Mouse (Mus musculus) forebrain, embryonic 10.5 days (tissue): ENCODE results near the gene Ptges. TPM values are rescaled to one million over a fixed set of nuclear protein-coding genes. Genes with fewer than 3 reads are reported as not detected.

ENCODE experiments used
- DNase-seq: peaks from one replicate; pipeline ENCODE4 v3.0.0-alpha.2; 2017; ENCODE audit warnings: low spot score; ENCODE audit errors: extremely low spot score
- H3K27ac ChIP-seq: fragments of 300-500 bp; sonication (generic); 2 replicates; pipeline ENCODE4 v1.5.1; 2016; ENCODE audit warnings: mild to moderate bottlenecking
- H3K27me3 ChIP-seq: fragments of 300-500 bp; sonication (generic); 2 replicates; pipeline ENCODE4 v1.6.1; 2016; ENCODE audit warnings: mild to moderate bottlenecking; ENCODE audit not compliant: poor library complexity, severe bottlenecking
- H3K36me3 ChIP-seq: fragments of 300-500 bp; sonication (generic); replicated peaks from 2 replicates; pipeline ENCODE4 v1.6.1; 2016; ENCODE audit warnings: mild to moderate bottlenecking, moderate library complexity
- H3K4me1 ChIP-seq: fragments of 300-500 bp; sonication (generic); 2 replicates; pipeline ENCODE4 v1.6.1; 2016
- H3K4me3 ChIP-seq: fragments of 300-500 bp; sonication (generic); 2 replicates; pipeline ENCODE4 v1.5.1; 2016; ENCODE audit warnings: mild to moderate bottlenecking, moderate library complexity
- H3K9me3 ChIP-seq: fragments of 300-500 bp; sonication (generic); 2 replicates; pipeline ENCODE4 v1.6.1; 2016; ENCODE audit warnings: mild to moderate bottlenecking, moderate library complexity
- WGBS: fragments of 180-500 bp; shearing (Covaris S2); methylation state at CpG from one replicate; pipeline ENCODE4 v1.1.7; 2016; 5-methylcytosine and 5-hydroxymethylcytosine counted together
- polyA plus RNA-seq: library from polyadenylated mRNA; unstranded; fragments of >200 nt; fragmentation: Nextera tagmentation; extraction: Ambion mirVana; gene quantifications from 2 replicates; pipeline ENCODE4 v1.2.1, GENCODE M21; 2016

The Ptges gene
- polyA plus RNA-seq, 1 experiment from 2014 or later = 5.1 TPM

- Histone ChIP-seq H3K9me3 (no peaks in the 10 kb centered on the region), H3K4me1 (peaks cover 25% of the 10 kb centered on the region), H3K27me3 (no peaks in the 10 kb centered on the region), H3K36me3 (peaks cover 33% of the 10 kb centered on the region), H3K4me3 (no peak overlapping the region), H3K27ac (no peak overlapping the region)
- DNase-seq = no peak
- WGBS = 94% methylated on average over 15 of the region's 15 CpGs
Measured at GRCm38 (mm10) chr2:30879481-30879880, 50.2 kb downstream of the Ptges start.

- peaks cover 24% of the 10 kb centered on the region for H3K36me3 ChIP-seq
- H3K4me3 ChIP-seq = no peak overlapping the region
- H3K27me3 ChIP-seq = no peaks in the 10 kb centered on the region
- 48% methylated on average over 11 of the region's 11 CpGs for WGBS
- peaks cover 53% of the 10 kb centered on the region for H3K4me1 ChIP-seq
- DNase-seq = no peak
- H3K9me3 ChIP-seq = no peaks in the 10 kb centered on the region
- H3K27ac ChIP-seq = peak overlapping the region; percentile 57
Measured at GRCm38 (mm10) chr2:30875621-30876432, 53.8 kb downstream of the Ptges start.

GRCm38 (mm10) chr2:30875096-30875495 is 54.6 kb downstream of the Ptges start:
- Histone ChIP-seq H3K36me3 (peaks cover 17% of the 10 kb centered on the region; the same call in 1 of the 2 replicates), H3K4me1 (peaks cover 58% of the 10 kb centered on the region), H3K4me3 (no peak overlapping the region), H3K27me3 (no peaks in the 10 kb centered on the region), H3K9me3 (no peaks in the 10 kb centered on the region), H3K27ac (peak overlapping the region; percentile 57)
- no peak for DNase-seq
- 77% methylated on average over 7 of the region's 7 CpGs for WGBS

- H3K27ac ChIP-seq = peak overlapping the region; percentile 57; the same call in 1 of the 2 replicates
- 45% methylated on average over 10 of the region's 10 CpGs for WGBS
Measured at GRCm38 (mm10) chr2:30874445-30874844, 55.2 kb downstream of the Ptges start.

GRCm38 (mm10) chr2:30872669-30873068 is 57.0 kb downstream of the Ptges start:
- peak overlapping the region; percentile 69 for H3K27ac ChIP-seq
- no peak for DNase-seq
- H3K9me3 ChIP-seq = no peaks in the 10 kb centered on the region
- no peaks in the 10 kb centered on the region for H3K36me3 ChIP-seq
- WGBS = 68% methylated on average over 6 of the region's 6 CpGs
- peaks cover 66% of the 10 kb centered on the region for H3K4me1 ChIP-seq
- no peak overlapping the region for H3K4me3 ChIP-seq
- no peaks in the 10 kb centered on the region for H3K27me3 ChIP-seq

More at GRCm38 (mm10) chr2:30874445-30874844, 55.2 kb downstream of the Ptges start:
- no peak for DNase-seq
- H3K9me3 ChIP-seq = no peaks in the 10 kb centered on the region
- peaks cover 63% of the 10 kb centered on the region for H3K4me1 ChIP-seq
- no peaks in the 10 kb centered on the region for H3K27me3 ChIP-seq
- no peak overlapping the region for H3K4me3 ChIP-seq
- peaks cover 14% of the 10 kb centered on the region; the same call in 1 of the 2 replicates for H3K36me3 ChIP-seq

GRCm38 (mm10) chr2:30870863-30871262 is 58.8 kb downstream of the Ptges start:
- Histone ChIP-seq H3K27me3 (0 out of 2 replicates have a peak, but pooled peaks cover 5% of the 10 kb centered on the region), H3K4me1 (peaks cover 54% of the 10 kb centered on the region), H3K4me3 (no peak overlapping the region), H3K36me3 (no peaks in the 10 kb centered on the region), H3K27ac (peak overlapping the region; percentile 48), H3K9me3 (no peaks in the 10 kb centered on the region)
- WGBS = 79% methylated on average over 8 of the region's 8 CpGs
- DNase-seq = no peak

- no peaks in the 10 kb centered on the region for H3K9me3 ChIP-seq
- no peaks in the 10 kb centered on the region for H3K36me3 ChIP-seq
- H3K27ac ChIP-seq = peak overlapping the region; percentile 75
- no peak for DNase-seq
- peaks cover 31% of the 10 kb centered on the region for H3K27me3 ChIP-seq
- H3K4me1 ChIP-seq = peaks cover 52% of the 10 kb centered on the region
- WGBS = 55% methylated on average over 3 of the region's 3 CpGs
- H3K4me3 ChIP-seq = peak overlapping the region; percentile 46; the same call in 1 of the 2 replicates
Measured at GRCm38 (mm10) chr2:30865426-30865825, 64.2 kb downstream of the Ptges start.

GRCm38 (mm10) chr2:30864968-30865381 is 64.7 kb downstream of the Ptges start:
- peak overlapping the region; percentile 75 for H3K27ac ChIP-seq
- H3K9me3 ChIP-seq = no peaks in the 10 kb centered on the region
- peaks cover 31% of the 10 kb centered on the region for H3K27me3 ChIP-seq
- WGBS = 2% methylated on average over 35 of the region's 35 CpGs
- H3K36me3 ChIP-seq = no peaks in the 10 kb centered on the region
- peak overlapping the region; percentile 46 for H3K4me3 ChIP-seq
- peaks cover 48% of the 10 kb centered on the region for H3K4me1 ChIP-seq
- DNase-seq = no peak

GRCm38 (mm10) chr2:30863574-30863973 is 66.1 kb downstream of the Ptges start:
- H3K4me1 ChIP-seq = peaks cover 49% of the 10 kb centered on the region

GRCm38 (mm10) chr2:30862081-30862480 is 67.6 kb downstream of the Ptges start:
- 66% methylated on average over 4 of the region's 4 CpGs for WGBS
- no peaks in the 10 kb centered on the region for H3K9me3 ChIP-seq
- H3K36me3 ChIP-seq = no peaks in the 10 kb centered on the region
- peaks cover 63% of the 10 kb centered on the region for H3K4me1 ChIP-seq
- H3K4me3 ChIP-seq = no peak overlapping the region
- H3K27me3 ChIP-seq = peaks cover 31% of the 10 kb centered on the region
- DNase-seq = no peak
- H3K27ac ChIP-seq = no peak overlapping the region

More at GRCm38 (mm10) chr2:30863574-30863973, 66.1 kb downstream of the Ptges start:
- no peak for DNase-seq
- H3K9me3 ChIP-seq = no peaks in the 10 kb centered on the region
- no peak overlapping the region for H3K27ac ChIP-seq
- H3K4me3 ChIP-seq = no peak overlapping the region
- WGBS = 84% methylated on average over 9 of the region's 9 CpGs
- peaks cover 31% of the 10 kb centered on the region for H3K27me3 ChIP-seq
- H3K36me3 ChIP-seq = no peaks in the 10 kb centered on the region

GRCm38 (mm10) chr2:30859782-30860181 is 69.9 kb downstream of the Ptges start:
- peaks cover 16% of the 10 kb centered on the region for H3K27me3 ChIP-seq
- WGBS = 85% methylated on average over 5 of the region's 5 CpGs
- DNase-seq = no peak
- H3K27ac ChIP-seq = no peak overlapping the region
- H3K4me1 ChIP-seq = peaks cover 63% of the 10 kb centered on the region
- no peaks in the 10 kb centered on the region for H3K36me3 ChIP-seq
- H3K4me3 ChIP-seq = no peak overlapping the region
- no peaks in the 10 kb centered on the region for H3K9me3 ChIP-seq

- H3K4me3 ChIP-seq = no peak overlapping the region
- no peaks in the 10 kb centered on the region for H3K27me3 ChIP-seq
- WGBS = 76% methylated on average over 6 of the region's 6 CpGs
- H3K36me3 ChIP-seq = no peaks in the 10 kb centered on the region
- peaks cover 70% of the 10 kb centered on the region for H3K4me1 ChIP-seq
- H3K9me3 ChIP-seq = no peaks in the 10 kb centered on the region
- DNase-seq = no peak
- H3K27ac ChIP-seq = no peak overlapping the region
Measured at GRCm38 (mm10) chr2:30857076-30857475, 72.6 kb downstream of the Ptges start.

GRCm38 (mm10) chr2:30852771-30853313 is 76.8 kb downstream of the Ptges start:
- Histone ChIP-seq H3K4me1 (peaks cover 69% of the 10 kb centered on the region), H3K27ac (peak overlapping the region; percentile 78), H3K27me3 (no peaks in the 10 kb centered on the region), H3K4me3 (no peak overlapping the region), H3K36me3 (no peaks in the 10 kb centered on the region), H3K9me3 (no peaks in the 10 kb centered on the region)
- WGBS = 45% methylated on average over 20 of the region's 20 CpGs
- DNase-seq = no peak
